Mouse (Mus musculus): ENCODE results near the gene Zfp715. TPM values are rescaled to one million over a fixed set of nuclear protein-coding genes. Genes with fewer than 3 reads are reported as not detected.
A peak's percentile ranks its signal among the peaks of the same experiment; 100 is the strongest.
"Not testable (repeated sequence)": the region's sequence is repeated elsewhere in the genome, so short reads cannot be mapped to it uniquely, and the experiment has no call there.

Gene Zfp715
- total RNA-seq (2021): 10 to 100 TPM; 21.6 to 23.6 TPM
- long read RNA-seq, experiment 1, full-length matches to known transcripts: 9 of 33 reads
- long read RNA-seq, experiment 1, partial matches to known transcripts: 0 of 33 reads
- long read RNA-seq, experiment 1, other reads (novel, unspliced or antisense): 24 of 33 reads
- long read RNA-seq, experiment 2, full-length matches to known transcripts: 8 of 23 reads
- long read RNA-seq, experiment 2, partial matches to known transcripts: 1 of 23 reads
- long read RNA-seq, experiment 2, other reads (novel, unspliced or antisense): 14 of 23 reads

DNA sequence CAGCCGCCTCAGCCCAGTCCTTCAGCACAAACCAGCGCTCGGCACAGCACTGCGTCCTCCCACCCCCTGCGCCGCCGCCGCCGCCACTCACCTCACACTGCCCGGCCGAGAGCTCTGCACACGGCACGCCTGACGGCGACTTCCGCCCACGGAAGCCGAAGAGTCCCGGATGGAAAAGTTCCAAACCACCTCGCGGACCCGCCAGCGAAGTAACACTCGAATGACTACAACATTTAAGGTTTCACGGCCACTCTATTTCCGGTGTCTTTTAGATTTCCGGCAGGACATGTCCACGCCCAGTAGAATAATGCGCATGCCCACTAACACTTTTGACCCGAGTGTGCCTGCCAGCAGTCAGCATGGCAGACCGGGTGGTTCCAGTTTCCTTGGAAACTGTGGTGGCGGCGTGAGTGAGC lies at the start of gene Zfp715:
Gene Zfp715 (minus strand): TSS at position 282 of the 416 bp plus-strand sequence.
- no peak for TF ChIP-seq CTCF (IDR thresholded peaks at IDR 0.05)
- intact Hi-C loops (cut with DNase I): loop anchor here (5.0 to 10.0 kb wide), 4 partner anchors 129 to 362 kb away; partner anchors contain the start of genes Cldnd2, Ctu1, Etfb and Gm45233
- peak; percentile 83 to 88 for DNase-seq (ENCODE audit: extremely low spot score in 1 of 2, low spot score in 2 of 2)
- peak within 1 kb of the TSS; percentile 90 for H3K27ac ChIP-seq
- H3K4me3 ChIP-seq: peak within 1 kb of the TSS; percentile 91

DNA sequence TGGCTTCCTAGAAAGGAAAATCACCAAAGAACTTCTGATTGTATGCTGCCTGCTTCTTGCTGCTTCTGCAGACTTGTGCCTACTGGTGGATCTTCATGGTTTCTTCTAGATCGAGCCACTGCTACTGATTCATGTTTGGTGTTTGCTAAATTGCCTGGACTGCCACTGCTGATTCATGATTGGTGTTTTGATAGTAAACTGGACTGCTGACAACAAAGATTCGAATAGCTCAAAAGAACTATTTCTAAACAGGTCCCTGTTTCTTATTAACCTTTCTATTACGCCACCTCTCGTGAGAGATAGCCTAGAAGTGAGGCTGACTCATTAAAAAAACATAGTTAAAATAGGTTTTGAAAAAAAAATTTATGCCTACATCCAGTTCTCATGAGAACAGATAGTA lies 48.9 kb upstream of the Zfp715 start:
- no peak overlapping the region for H3K27ac ChIP-seq
- intact Hi-C loops (cut with DNase I): no loop called here
- no peak for TF ChIP-seq CTCF (IDR thresholded peaks at IDR 0.05)
- H3K4me3 ChIP-seq: no peak overlapping the region
- DNase-seq (ENCODE audit: extremely low spot score in 1 of 2, low spot score in 2 of 2): no peak

DNA sequence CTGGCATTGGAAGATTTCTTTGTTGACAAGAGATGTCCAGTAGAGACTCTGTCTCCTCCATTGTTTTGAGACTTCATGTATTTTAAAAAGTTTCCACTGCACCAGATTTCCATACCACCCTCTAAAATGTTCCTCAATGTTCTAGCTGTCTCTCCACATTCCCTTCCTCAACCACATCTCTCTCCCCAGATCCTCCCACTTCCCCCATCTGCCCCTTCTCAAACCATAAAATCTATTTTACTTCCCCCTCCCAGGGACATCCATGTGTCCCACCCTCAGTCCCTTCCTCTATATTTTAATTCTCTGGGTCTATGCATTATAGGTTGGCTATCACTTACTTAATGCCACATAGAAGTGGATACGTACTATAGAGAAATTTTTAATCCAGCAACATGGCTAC lies 48.3 kb upstream of the Zfp715 start:
- intact Hi-C loops (cut with DNase I): no loop called here
- TF ChIP-seq CTCF (IDR thresholded peaks at IDR 0.05): no peak
- H3K4me3 ChIP-seq: no peak overlapping the region
- H3K27ac ChIP-seq: no peak overlapping the region
- no peak for DNase-seq (ENCODE audit: extremely low spot score in 1 of 2, low spot score in 2 of 2)

DNA sequence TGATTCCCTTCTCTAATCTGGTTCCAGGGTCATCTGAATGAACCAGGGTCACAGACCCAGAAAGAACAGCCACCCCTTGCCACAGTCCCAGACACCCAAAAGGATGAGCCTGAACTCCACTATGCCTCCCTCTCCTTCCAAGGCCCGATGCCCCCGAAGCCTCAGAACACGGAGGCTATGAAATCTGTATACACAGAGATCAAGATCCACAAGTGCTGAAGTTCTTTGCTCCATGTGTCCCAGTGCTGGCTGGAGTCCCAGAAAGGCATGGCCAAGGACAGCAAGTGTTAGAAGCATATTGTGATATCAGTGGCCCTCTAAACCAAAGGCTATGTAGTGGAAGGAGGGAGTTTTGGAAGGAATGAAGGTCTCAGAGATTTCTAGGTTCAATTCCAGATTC lies 45.5 kb upstream of the Zfp715 start:
- Histone ChIP-seq H3K27ac (no peak overlapping the region), H3K4me3 (no peak overlapping the region)
- intact Hi-C loops (cut with DNase I): no loop called here
- DNase-seq (ENCODE audit: extremely low spot score in 1 of 2, low spot score in 2 of 2): no peak
- TF ChIP-seq CTCF (IDR thresholded peaks at IDR 0.05): no peak

DNA sequence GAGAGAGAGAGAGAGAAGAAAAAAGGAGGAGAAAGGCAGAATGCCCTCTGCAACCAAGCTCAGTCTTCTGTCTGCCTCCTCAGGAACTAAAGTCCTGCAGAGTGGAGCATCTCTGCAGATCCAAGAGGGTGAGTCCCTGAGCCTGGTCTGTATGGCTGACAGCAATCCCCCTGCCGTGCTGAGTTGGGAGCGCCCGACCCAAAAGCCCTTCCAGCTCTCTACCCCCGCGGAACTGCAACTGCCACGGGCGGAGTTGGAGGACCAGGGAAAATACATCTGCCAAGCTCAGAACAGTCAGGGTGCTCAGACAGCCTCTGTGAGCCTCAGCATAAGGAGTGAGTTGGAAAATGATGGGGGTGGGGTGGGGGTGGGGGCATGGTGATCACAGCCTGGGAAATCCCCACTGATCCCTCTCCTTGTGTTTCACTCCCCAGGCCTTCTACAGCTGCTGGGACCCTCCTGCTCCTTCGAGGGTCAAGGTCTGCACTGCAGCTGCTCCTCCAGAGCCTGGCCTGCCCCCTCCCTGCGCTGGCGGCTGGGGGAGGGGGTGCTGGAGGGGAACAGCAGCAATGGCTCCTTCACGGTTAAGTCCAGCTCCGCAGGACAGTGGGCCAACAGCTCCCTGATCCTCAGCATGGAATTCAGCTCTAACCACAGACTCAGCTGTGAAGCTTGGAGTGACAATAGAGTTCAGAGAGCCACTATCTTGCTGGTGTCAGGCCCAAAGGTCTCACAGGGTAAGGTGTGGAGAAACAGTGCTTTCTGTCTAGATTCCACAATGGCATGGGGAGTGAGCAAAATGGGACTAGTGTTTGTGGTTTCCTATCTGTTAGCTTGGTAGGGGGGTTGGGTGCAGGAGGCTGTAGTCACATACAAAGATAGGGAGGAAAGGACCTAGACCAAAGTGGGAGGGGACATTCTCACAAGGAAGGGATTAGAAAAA lies 42.1 kb upstream of the Zfp715 start:
- H3K4me3 ChIP-seq: no peak overlapping the region
- intact Hi-C loops (cut with DNase I): no loop called here
- TF ChIP-seq CTCF (IDR thresholded peaks at IDR 0.05): no peak
- no peak overlapping the region for H3K27ac ChIP-seq
- DNase-seq (ENCODE audit: extremely low spot score in 1 of 2, low spot score in 2 of 2): no peak

DNA sequence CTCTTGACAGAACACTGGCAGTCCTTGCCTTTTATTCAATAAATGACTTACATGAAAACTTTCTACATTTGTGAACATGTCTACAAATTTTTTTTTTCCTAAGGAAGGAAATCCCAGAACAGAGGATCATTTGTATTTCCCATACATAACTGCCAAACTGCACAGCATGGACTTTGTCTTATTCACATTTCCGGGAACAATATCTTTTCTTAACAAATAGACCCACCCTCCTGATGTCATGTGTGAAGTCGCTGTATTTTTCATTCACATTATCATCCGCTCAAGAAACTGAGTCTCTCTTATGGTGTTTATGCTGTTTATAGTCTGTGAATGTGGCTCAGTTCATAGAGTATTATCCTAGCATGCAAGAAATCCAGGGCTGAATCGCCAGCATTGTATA lies 40.7 kb upstream of the Zfp715 start:
- no peak for DNase-seq (ENCODE audit: extremely low spot score in 1 of 2, low spot score in 2 of 2)
- no peak overlapping the region for H3K27ac ChIP-seq
- intact Hi-C loops (cut with DNase I): no loop called here
- H3K4me3 ChIP-seq: no peak overlapping the region
- TF ChIP-seq CTCF (IDR thresholded peaks at IDR 0.05): no peak

DNA sequence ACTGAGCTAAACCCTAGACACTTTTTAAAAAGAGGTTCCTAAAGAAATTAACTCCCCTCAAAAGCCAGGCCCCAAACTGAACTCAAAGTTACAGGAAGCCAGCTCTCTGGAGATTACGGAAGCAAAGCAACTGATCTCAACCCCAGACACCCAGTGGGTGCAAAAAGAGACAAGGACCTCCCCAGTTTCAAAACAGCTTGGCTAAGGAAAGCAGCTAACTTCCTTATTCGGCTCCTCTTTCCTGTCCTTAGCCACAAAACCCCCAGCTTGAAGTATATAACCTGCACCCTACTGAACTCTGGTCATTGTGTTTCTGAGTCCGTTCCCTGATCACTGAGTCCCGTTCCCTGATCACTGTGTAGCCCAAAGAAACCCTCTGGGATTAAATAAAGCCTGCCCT lies 40.0 kb upstream of the Zfp715 start:
- no peak for TF ChIP-seq CTCF (IDR thresholded peaks at IDR 0.05)

DNA sequence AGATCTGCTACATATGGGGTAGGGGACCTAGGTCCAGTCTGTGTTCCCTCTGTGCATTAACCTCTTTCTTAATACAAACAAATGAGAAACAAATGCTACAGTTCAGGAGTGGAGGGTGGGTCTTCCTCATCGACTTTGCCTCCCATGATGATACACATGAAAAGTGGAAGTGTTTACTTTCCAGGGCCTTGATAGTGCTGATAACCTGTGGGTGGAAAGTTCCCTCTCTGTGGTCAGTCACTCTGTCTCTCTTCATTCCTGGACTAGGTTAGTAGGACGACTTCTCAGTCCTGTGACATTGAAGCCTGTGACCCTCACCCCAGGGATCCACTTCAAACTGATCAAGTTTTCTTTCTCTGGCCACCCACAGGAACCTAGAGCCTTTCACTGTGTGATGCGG lies 38.1 kb upstream of the Zfp715 start, which contains the start of gene Siglecf:
Gene Siglecf (plus strand): TSS at position 188 of the 400 bp plus-strand sequence.
- intact Hi-C loops (cut with DNase I): no loop called here
- Histone ChIP-seq H3K4me3 (no peak within 1 kb of the TSS), H3K27ac (no peak within 1 kb of the TSS)
- no peak for DNase-seq (ENCODE audit: extremely low spot score in 1 of 2, low spot score in 2 of 2)
- no peak for TF ChIP-seq CTCF (IDR thresholded peaks at IDR 0.05)

More for the DNA sequence above, 40.0 kb upstream of the Zfp715 start:
- no peak overlapping the region for H3K27ac ChIP-seq
- intact Hi-C loops (cut with DNase I): no loop called here
- no peak overlapping the region for H3K4me3 ChIP-seq
- no peak for DNase-seq (ENCODE audit: extremely low spot score in 1 of 2, low spot score in 2 of 2)

DNA sequence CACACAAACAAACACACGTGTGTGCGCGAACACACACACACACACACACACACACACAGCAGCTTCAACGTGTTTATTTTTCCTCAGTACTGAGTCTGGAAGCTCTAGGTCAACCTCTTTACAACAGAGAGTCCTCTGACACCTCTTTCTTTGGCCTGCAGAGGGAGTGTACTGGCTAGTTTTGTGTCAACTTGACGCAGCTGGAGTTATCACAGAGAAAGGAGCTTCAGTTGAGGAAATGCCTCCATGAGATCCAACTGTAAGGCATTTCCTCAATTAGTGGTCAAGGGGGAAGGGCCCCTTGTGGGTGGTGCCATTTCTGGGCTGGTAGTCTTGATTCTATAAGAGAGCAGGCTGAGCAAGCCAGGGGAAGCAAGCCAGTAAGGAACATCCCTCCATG lies 36.5 kb upstream of the Zfp715 start:
- intact Hi-C loops (cut with DNase I); H3K4me3 ChIP-seq; DNase-seq (ENCODE audit: extremely low spot score in 1 of 2, low spot score in 2 of 2); H3K27ac ChIP-seq: not testable (repeated sequence)

DNA sequence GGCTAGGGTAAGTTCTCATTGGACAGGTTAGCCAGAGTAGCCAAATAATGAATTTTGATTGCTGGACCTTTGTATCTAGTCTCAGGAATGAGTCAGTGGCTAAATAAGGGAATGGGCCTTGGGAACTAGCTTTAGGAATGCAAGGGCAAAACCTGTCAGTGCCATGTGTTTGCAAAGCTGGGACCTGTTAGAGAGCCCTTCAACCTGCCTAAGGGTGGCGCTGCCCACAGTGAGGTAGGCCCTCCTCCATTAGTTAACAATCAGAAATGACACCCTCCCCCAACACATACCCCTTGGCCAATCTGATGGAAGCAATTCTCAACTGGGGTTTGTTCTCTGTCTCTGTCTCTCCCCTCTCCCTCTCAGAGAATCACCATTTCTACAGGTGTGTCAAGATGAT lies 33.5 kb upstream of the Zfp715 start:
- DNase-seq (ENCODE audit: extremely low spot score in 1 of 2, low spot score in 2 of 2): no peak
- no peak for TF ChIP-seq CTCF (IDR thresholded peaks at IDR 0.05)
- Histone ChIP-seq H3K4me3 (no peak overlapping the region), H3K27ac (no peak overlapping the region)
- intact Hi-C loops (cut with DNase I): no loop called here

DNA sequence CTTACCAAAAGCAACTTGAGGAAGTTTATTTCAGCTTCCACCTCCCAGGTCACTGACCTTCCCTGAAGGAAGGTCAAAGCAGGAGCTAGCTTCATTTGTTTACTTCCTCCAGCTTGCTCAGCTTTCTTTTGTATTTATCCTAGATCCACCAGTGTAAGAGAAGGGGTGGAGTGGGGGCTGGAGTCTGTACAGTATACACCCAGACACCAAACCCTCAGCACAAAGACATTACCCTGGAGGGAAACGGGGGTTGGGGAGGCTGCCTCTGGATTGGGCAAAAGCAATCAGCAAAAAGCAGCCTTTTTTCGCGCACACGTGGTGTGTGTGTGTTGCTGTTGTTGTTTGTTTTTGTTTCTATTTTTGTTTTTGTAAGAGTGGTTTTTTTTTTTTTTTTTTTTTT lies 33.1 kb upstream of the Zfp715 start:
- Histone ChIP-seq H3K4me3 (no peak overlapping the region), H3K27ac (no peak overlapping the region)
- TF ChIP-seq CTCF (IDR thresholded peaks at IDR 0.05): no peak
- DNase-seq (ENCODE audit: extremely low spot score in 1 of 2, low spot score in 2 of 2): no peak
- intact Hi-C loops (cut with DNase I): no loop called here

DNA sequence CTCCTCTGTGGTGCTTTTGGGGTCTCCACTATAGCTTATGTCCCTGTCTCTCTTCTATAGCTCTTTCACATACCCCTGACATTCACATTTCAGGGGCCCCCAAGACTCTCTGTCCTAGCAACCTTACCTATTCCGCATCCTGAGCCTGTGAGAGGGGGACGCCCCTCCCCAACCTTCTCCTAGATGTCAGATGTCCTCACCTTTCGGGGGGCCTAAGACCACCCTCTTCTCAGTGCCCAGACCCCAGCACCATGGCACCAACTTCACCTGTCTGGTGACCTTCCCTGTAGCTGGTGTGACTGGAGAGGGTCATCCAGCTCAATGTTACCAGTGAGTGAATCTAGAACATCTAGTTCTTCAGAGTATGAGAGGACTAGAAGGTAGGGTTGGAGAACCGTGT lies 31.4 kb upstream of the Zfp715 start:
- Histone ChIP-seq H3K27ac (no peak overlapping the region), H3K4me3 (no peak overlapping the region)
- no peak for DNase-seq (ENCODE audit: extremely low spot score in 1 of 2, low spot score in 2 of 2)
- no peak for TF ChIP-seq CTCF (IDR thresholded peaks at IDR 0.05)
- intact Hi-C loops (cut with DNase I): no loop called here

All from left cerebral cortex, adult 2 months (tissue).